Mouse (Mus musculus): Measurements from ENCODE around the gene Ppp1r36. TPM values are rescaled to one million over a fixed set of nuclear protein-coding genes. Genes with fewer than 3 reads are reported as not detected.

Gene Ppp1r36
- polyA plus RNA-seq, 1 experiment from 2014 or later: 3.4 TPM

DNA sequence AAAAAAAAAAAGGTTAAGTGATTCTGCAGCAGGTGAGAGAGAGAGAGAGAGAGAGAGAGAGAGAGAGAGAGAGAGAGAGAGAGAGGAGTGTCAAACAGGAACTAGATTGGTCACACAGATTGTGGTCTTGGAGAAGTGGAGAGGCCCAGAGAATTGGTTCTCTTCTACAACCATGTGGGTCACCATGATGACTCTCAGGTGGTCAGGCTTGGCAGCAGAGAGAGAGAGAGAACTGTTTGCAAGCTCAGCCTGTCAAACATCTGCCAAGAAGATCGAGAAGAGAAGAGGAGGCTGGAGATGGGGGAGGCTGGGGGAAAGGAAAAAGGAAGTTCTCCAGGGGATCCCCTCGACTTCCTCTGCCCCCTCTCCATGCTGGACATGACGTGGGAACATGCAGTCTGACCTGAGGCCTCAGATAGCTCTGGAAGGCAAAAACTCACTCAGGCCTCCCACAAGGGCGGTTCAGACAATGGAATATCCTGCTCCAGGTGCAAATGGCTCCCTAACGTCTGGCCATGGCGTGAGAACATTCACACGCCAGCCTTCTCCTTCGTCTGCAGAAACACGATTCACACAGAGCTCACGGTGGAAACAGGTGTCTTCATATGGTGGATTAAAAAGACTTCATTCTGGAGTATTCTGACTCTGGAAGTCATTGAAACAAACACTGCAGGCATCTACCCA lies 56.4 kb downstream of the Ppp1r36 start:
- Histone ChIP-seq H3K4me3 (ENCODE audit: low read length) (no peak overlapping the region), H3K4me2 (replicated peaks; ENCODE audit: low read depth, low read length) (no peak overlapping the region), H3K36me3 (ENCODE audit: control insufficient read depth, insufficient read depth, low read length) (no peaks in the 10 kb centered on the region), H3K9me3 (ENCODE audit: control insufficient read depth, low read length) (no peaks in the 10 kb centered on the region), H3K27me3 (ENCODE audit: control insufficient read depth, insufficient read depth, low read length) (no peaks in the 10 kb centered on the region), H3K4me1 (ENCODE audit: control insufficient read depth, insufficient read depth, low read length) (peaks cover 3% of the 10 kb centered on the region; the same call in 1 of the 2 replicates), H3K27ac (ENCODE audit: low read depth, low read length) (no peak overlapping the region), H3K9ac (ENCODE audit: low read depth, low read length) (no peak overlapping the region)
- WGBS: 71% methylated on average over 10 of the region's 10 CpGs
- ATAC-seq (ENCODE audit: low FRiP score, low TSS enrichment): no peak

DNA sequence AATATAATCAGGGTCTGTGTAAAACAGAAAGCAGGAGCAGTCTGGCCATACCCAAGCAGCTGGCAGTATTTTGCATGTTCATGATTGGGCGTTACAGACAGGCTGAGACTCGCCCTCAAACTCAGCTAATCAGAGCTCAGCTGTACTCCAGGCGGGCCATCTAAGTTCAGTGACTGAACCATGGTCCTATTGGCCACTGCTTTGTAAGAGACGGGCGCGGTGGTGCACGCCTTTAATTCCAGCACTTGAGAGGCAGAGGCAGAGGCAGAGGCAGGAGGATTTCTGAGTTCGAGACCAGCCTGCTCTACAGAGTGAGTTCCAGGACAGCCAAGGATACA lies 56.9 kb downstream of the Ppp1r36 start:
- Histone ChIP-seq H3K27me3 (ENCODE audit: control insufficient read depth, insufficient read depth, low read length) (no peaks in the 10 kb centered on the region), H3K36me3 (ENCODE audit: control insufficient read depth, insufficient read depth, low read length) (no peaks in the 10 kb centered on the region), H3K27ac (ENCODE audit: low read depth, low read length) (no peak overlapping the region), H3K9ac (ENCODE audit: low read depth, low read length) (no peak overlapping the region), H3K9me3 (ENCODE audit: control insufficient read depth, low read length) (no peaks in the 10 kb centered on the region), H3K4me3 (ENCODE audit: low read length) (no peak overlapping the region), H3K4me1 (ENCODE audit: control insufficient read depth, insufficient read depth, low read length) (peaks cover 3% of the 10 kb centered on the region; the same call in 1 of the 2 replicates), H3K4me2 (replicated peaks; ENCODE audit: low read depth, low read length) (no peak overlapping the region)
- no peak for ATAC-seq (ENCODE audit: low FRiP score, low TSS enrichment)
- WGBS: 90% methylated on average over 8 of the region's 8 CpGs

DNA sequence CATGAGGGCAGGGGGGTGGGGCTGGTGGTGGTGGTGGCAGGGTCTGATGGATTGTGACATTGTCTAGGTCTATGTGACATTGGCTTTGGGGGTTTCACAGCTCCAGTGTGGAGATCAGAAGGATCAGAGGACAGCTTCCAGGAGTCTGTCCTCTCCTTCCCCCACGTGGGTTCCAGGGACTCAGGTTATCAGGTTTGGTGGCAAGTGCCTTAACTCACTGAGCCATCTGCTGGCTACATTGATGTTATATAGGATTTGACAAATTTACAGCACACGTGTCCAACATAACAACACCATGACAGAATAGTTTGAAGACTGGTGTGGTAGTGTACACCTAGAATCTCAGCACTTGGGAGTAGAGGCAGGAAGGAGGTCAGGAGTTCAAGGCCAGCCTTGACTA lies 57.5 kb downstream of the Ppp1r36 start:
- no peak for ATAC-seq (ENCODE audit: low FRiP score, low TSS enrichment)
- Histone ChIP-seq H3K27ac (ENCODE audit: low read depth, low read length) (no peak overlapping the region), H3K27me3 (ENCODE audit: control insufficient read depth, insufficient read depth, low read length) (no peaks in the 10 kb centered on the region), H3K4me3 (ENCODE audit: low read length) (no peak overlapping the region), H3K4me2 (replicated peaks; ENCODE audit: low read depth, low read length) (no peak overlapping the region), H3K36me3 (ENCODE audit: control insufficient read depth, insufficient read depth, low read length) (no peaks in the 10 kb centered on the region), H3K9ac (ENCODE audit: low read depth, low read length) (no peak overlapping the region), H3K9me3 (ENCODE audit: control insufficient read depth, low read length) (no peaks in the 10 kb centered on the region), H3K4me1 (ENCODE audit: control insufficient read depth, insufficient read depth, low read length) (peaks cover 3% of the 10 kb centered on the region; the same call in 1 of the 2 replicates)
- 46% methylated on average over 2 of the region's 2 CpGs for WGBS

DNA sequence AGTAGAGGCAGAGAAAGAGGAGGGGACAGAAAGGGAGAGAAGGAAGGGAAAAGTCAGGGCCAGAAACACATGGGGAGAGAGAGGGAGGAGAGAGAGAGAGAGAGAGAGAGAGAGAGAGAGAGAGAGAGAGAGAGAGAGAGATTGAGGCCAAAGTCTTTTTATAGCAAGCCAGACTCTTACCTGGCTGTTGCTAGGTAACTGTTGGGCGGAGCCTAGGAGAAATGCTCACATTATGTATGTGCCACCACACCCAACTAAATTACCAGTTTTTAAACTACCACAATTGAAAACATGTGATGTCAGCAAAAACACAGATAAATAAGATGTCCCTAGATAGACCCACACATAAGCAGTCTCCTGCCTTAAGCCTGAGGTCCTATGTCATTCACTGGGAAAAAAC lies 58.8 kb downstream of the Ppp1r36 start:
- Histone ChIP-seq H3K4me3 (ENCODE audit: low read length) (no peak overlapping the region), H3K9ac (ENCODE audit: low read depth, low read length) (no peak overlapping the region), H3K4me1 (ENCODE audit: control insufficient read depth, insufficient read depth, low read length) (peaks cover 3% of the 10 kb centered on the region; the same call in 1 of the 2 replicates), H3K4me2 (replicated peaks; ENCODE audit: low read depth, low read length) (no peak overlapping the region), H3K9me3 (ENCODE audit: control insufficient read depth, low read length) (no peaks in the 10 kb centered on the region), H3K36me3 (ENCODE audit: control insufficient read depth, insufficient read depth, low read length) (no peaks in the 10 kb centered on the region), H3K27ac (ENCODE audit: low read depth, low read length) (no peak overlapping the region), H3K27me3 (ENCODE audit: control insufficient read depth, insufficient read depth, low read length) (no peaks in the 10 kb centered on the region)
- no peak for ATAC-seq (ENCODE audit: low FRiP score, low TSS enrichment)
- 95% methylated on average over 1 of the region's 1 CpGs for WGBS

DNA sequence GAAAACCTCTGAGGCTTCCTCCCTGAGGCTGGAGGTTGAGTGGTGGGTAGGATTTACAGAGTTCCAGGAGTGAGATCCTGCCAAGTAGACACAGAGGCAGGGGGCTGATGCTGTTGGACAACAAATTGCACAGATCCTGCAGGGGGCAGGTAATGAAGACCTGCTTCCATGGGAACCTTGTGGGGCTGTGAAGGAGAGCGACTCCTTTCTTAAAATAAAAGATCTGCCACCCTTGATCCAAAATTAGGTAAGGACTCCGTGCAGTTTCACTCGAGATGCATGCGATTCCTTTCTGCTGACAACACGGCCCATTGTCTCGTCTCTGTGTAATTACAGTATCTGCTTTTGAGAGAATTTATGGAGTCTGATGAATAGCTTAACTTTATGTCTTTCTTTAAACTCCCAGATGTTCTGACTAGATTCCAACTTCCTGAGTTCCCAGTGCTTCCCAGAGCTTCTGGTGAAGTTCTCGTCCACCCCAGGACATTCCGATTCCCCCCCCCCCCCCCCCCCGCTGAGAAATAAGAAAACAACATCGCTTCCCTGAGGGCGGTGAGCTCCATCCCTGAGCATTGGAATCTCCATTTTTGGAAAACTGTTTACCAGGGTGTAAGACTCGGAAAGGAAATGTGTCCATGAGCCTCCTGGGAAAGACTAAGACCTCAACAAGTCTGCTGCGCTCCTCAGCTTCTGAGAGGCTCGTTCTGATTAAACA lies 61.1 kb downstream of the Ppp1r36 start:
- WGBS: 34% methylated on average over 13 of the region's 14 CpGs
- H3K4me3 ChIP-seq (ENCODE audit: low read length): no peak overlapping the region

DNA sequence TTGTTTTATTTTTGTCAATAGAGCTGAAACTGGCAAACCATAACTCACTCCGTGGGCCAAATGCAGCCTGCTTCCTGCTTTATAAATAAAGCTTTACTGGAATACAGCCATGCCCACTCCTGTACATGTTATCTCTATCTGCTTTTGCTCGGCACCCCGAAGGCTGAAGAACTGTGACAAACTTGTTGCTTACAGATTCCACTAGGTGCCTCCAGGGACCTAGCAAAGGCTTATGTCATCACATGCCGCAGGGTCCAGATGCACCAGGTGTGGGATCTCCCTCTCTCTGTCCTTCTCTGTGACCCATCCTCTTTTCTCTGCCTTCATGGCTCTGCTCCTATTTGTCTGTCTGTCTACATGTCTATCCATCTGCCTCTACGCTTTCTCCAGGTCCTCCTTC lies 61.8 kb downstream of the Ppp1r36 start:
- Histone ChIP-seq H3K27me3 (ENCODE audit: control insufficient read depth, insufficient read depth, low read length) (no peaks in the 10 kb centered on the region), H3K36me3 (ENCODE audit: control insufficient read depth, insufficient read depth, low read length) (no peaks in the 10 kb centered on the region), H3K4me2 (replicated peaks; ENCODE audit: low read depth, low read length) (no peak overlapping the region), H3K4me1 (ENCODE audit: control insufficient read depth, insufficient read depth, low read length) (peaks cover 3% of the 10 kb centered on the region; the same call in 1 of the 2 replicates), H3K27ac (ENCODE audit: low read depth, low read length) (no peak overlapping the region), H3K4me3 (ENCODE audit: low read length) (no peak overlapping the region), H3K9ac (ENCODE audit: low read depth, low read length) (no peak overlapping the region), H3K9me3 (ENCODE audit: control insufficient read depth, low read length) (no peaks in the 10 kb centered on the region)
- no peak for ATAC-seq (ENCODE audit: low FRiP score, low TSS enrichment)
- 72% methylated on average over 5 of the region's 5 CpGs for WGBS

More for the DNA sequence above, 61.1 kb downstream of the Ppp1r36 start:
- Histone ChIP-seq H3K9ac (ENCODE audit: low read depth, low read length) (no peak overlapping the region), H3K9me3 (ENCODE audit: control insufficient read depth, low read length) (no peaks in the 10 kb centered on the region), H3K4me1 (ENCODE audit: control insufficient read depth, insufficient read depth, low read length) (peaks cover 3% of the 10 kb centered on the region; the same call in 1 of the 2 replicates), H3K4me2 (replicated peaks; ENCODE audit: low read depth, low read length) (peak overlapping the region; percentile 17; the same call in 1 of the 2 replicates), H3K27ac (ENCODE audit: low read depth, low read length) (no peak overlapping the region), H3K27me3 (ENCODE audit: control insufficient read depth, insufficient read depth, low read length) (no peaks in the 10 kb centered on the region), H3K36me3 (ENCODE audit: control insufficient read depth, insufficient read depth, low read length) (no peaks in the 10 kb centered on the region)
- ATAC-seq (ENCODE audit: low FRiP score, low TSS enrichment): no peak

DNA sequence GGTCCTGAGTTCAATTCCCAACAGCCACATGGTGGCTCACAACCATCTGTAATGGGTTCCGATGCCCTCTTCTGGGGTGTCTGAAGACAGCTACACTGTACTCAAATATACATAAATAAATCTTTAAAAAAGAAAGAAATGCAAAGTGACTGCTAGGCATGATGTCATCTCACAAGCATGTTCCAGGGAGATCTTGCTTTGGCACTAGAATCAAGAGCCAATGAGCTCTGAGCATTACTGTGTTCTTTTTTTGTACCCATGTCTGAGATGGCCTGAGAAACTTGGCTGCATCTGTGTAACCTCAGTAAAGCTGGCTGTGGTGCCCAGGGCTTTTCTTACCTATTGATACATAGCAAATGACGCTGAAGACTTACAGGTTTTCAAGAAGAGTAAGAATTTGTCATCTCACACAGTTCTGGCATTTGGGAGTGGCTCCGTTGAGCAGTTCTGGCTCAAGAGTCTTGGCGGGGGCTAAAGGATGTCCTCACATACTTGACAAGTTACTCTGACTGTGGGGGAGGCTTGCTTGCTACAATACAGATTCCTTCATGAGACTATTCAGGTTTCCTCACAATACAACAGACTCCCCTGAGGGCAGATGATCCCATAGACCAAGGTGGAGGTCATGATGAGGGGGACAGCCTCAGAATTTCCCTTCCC lies 62.6 kb downstream of the Ppp1r36 start:
- no peaks in the 10 kb centered on the region for H3K36me3 ChIP-seq (ENCODE audit: control insufficient read depth, insufficient read depth, low read length)
- peaks cover 6% of the 10 kb centered on the region; the same call in 1 of the 2 replicates for H3K4me1 ChIP-seq (ENCODE audit: control insufficient read depth, insufficient read depth, low read length)
- no peak overlapping the region for H3K27ac ChIP-seq (ENCODE audit: low read depth, low read length)
- ATAC-seq (ENCODE audit: low FRiP score, low TSS enrichment): no peak
- H3K4me3 ChIP-seq (ENCODE audit: low read length): no peak overlapping the region
- no peak overlapping the region for H3K4me2 ChIP-seq (replicated peaks; ENCODE audit: low read depth, low read length)
- H3K9me3 ChIP-seq (ENCODE audit: control insufficient read depth, low read length): no peaks in the 10 kb centered on the region
- H3K27me3 ChIP-seq (ENCODE audit: control insufficient read depth, insufficient read depth, low read length): no peaks in the 10 kb centered on the region
- H3K9ac ChIP-seq (ENCODE audit: low read depth, low read length): no peak overlapping the region
- WGBS: 89% methylated on average over 4 of the region's 4 CpGs

DNA sequence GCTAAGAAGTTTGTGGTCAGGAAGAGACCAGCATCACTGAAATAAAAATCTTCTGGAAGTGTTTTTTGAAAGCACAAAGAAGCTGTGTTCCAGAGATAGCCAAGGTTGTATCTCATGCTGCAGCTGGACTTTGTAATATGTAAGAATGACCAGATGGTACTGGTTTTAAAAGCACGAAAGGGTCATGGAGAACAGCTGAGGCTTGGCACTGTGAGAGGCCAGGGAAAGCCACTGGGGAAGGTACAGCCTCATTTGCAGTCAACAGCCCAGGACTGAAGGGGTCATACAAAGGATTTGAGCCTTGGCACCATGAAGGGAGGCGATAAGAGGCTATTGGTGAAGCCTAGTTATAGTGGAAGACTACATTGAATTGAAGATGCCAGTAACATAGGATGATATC lies 65.1 kb downstream of the Ppp1r36 start:
- Histone ChIP-seq H3K27ac (ENCODE audit: low read depth, low read length) (no peak overlapping the region), H3K4me2 (replicated peaks; ENCODE audit: low read depth, low read length) (no peak overlapping the region)
- WGBS: 91% methylated on average over 2 of the region's 2 CpGs

DNA sequence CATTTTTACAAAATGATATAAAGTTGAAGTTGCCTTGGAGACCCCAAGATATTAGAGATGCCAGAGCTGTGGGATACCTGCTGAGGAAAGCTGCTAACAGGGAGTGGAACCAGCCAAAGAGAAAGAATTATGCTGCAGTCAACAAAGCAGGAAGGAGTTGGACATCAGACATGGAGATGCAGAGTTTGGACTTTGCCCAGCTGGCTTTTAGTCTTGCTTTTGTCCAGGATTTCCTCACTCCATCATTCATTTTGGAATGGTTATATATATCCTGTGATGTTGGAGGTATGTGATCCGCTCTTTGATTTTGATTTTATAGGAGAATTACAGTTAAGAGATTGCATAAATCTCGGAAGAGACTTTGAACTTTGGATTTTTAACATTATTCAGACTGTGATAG lies 65.6 kb downstream of the Ppp1r36 start:
- no peaks in the 10 kb centered on the region for H3K36me3 ChIP-seq (ENCODE audit: control insufficient read depth, insufficient read depth, low read length)
- no peaks in the 10 kb centered on the region for H3K9me3 ChIP-seq (ENCODE audit: control insufficient read depth, low read length)
- H3K4me3 ChIP-seq (ENCODE audit: low read length): no peak overlapping the region
- no peak overlapping the region for H3K9ac ChIP-seq (ENCODE audit: low read depth, low read length)
- 90% methylated on average over 2 of the region's 2 CpGs for WGBS
- H3K27ac ChIP-seq (ENCODE audit: low read depth, low read length): no peak overlapping the region
- H3K4me2 ChIP-seq (replicated peaks; ENCODE audit: low read depth, low read length): no peak overlapping the region
- ATAC-seq (ENCODE audit: low FRiP score, low TSS enrichment): no peak
- no peaks in the 10 kb centered on the region for H3K27me3 ChIP-seq (ENCODE audit: control insufficient read depth, insufficient read depth, low read length)
- peaks cover 7% of the 10 kb centered on the region; the same call in 1 of the 2 replicates for H3K4me1 ChIP-seq (ENCODE audit: control insufficient read depth, insufficient read depth, low read length)

More for the DNA sequence above, 65.1 kb downstream of the Ppp1r36 start:
- Histone ChIP-seq H3K36me3 (ENCODE audit: control insufficient read depth, insufficient read depth, low read length) (no peaks in the 10 kb centered on the region), H3K27me3 (ENCODE audit: control insufficient read depth, insufficient read depth, low read length) (no peaks in the 10 kb centered on the region), H3K4me3 (ENCODE audit: low read length) (no peak overlapping the region), H3K4me1 (ENCODE audit: control insufficient read depth, insufficient read depth, low read length) (peaks cover 7% of the 10 kb centered on the region; the same call in 1 of the 2 replicates), H3K9me3 (ENCODE audit: control insufficient read depth, low read length) (no peaks in the 10 kb centered on the region), H3K9ac (ENCODE audit: low read depth, low read length) (no peak overlapping the region)
- ATAC-seq (ENCODE audit: low FRiP score, low TSS enrichment): no peak

Data from kidney, embryonic 14.5 days (tissue).